Mouse (Mus musculus) midbrain, embryonic 15.5 days (tissue): ENCODE measurements around the gene Rec114. TPM values are rescaled to one million over a fixed set of nuclear protein-coding genes. Genes with fewer than 3 reads are reported as not detected.

Experiments
- polyA plus RNA-seq: library from polyadenylated mRNA; unstranded; fragments of >200 nt; fragmentation: Nextera tagmentation; extraction: Ambion mirVana; gene quantifications from 2 replicates; pipeline ENCODE4 v1.2.1, GENCODE M21; 2015

Gene Rec114
- polyA plus RNA-seq, 1 experiment from 2014 or later = 1.4 TPM

Other genes with a start within 250 kb of the Rec114 start
- gene Cd276, start 188.5 kb downstream of the Rec114 start, polyA plus RNA-seq = 33.2 and 35.1 TPM in 2 replicates
- 144 and 149 TPM in 2 replicates for gene Nptn, start 161.7 kb downstream of the Rec114 start, polyA plus RNA-seq
- 4.7 and 5.1 TPM in 2 replicates for gene Hcn4, start 79.4 kb upstream of the Rec114 start, polyA plus RNA-seq